Mouse (Mus musculus) layer of hippocampus, adult 18-20 months (tissue): ENCODE data around the gene Cntrob. TPM values are rescaled to one million over a fixed set of nuclear protein-coding genes. Genes with fewer than 3 reads are reported as not detected.
"Not testable (repeated sequence)": the region's sequence is repeated elsewhere in the genome, so short reads cannot be mapped to it uniquely, and the experiment has no call there.

Source experiments
- DNase-seq, 2 experiments: peaks; one replicate each; pipeline ENCODE4 v3.0.0; 2022; ENCODE audit warnings: low spot score in 2 of 2
- total RNA-seq, 2 experiments: library from RNA; stranded (reverse); gene quantifications; 2 replicates each; pipeline ENCODE4 v1.2.3; 2021

Gene Cntrob
- total RNA-seq, 2 experiments from 2014 or later, result 13.5 to 14.1 TPM

- no peak for DNase-seq
Observed at GRCm38 (mm10) chr11:69346441-69346840, 22.9 kb upstream of the Cntrob start.

- peak; percentile 66 to 82 for DNase-seq
Observed at GRCm38 (mm10) chr11:69340161-69341131, 16.9 kb upstream of the Cntrob start, which contains the start of gene Rnf227. Rnf227 (plus strand) TSS chr11:69340461.

GRCm38 (mm10) chr11:69334796-69335195 lies 11.2 kb upstream of the Cntrob start:
- DNase-seq, result no peak

GRCm38 (mm10) chr11:69333922-69334321 lies 10.3 kb upstream of the Cntrob start:
- no peak for DNase-seq

GRCm38 (mm10) chr11:69332713-69333253 lies 9.2 kb upstream of the Cntrob start:
- DNase-seq, result no peak

- DNase-seq, result peak; percentile 74 to 81
Observed at GRCm38 (mm10) chr11:69331929-69332405, 8.4 kb upstream of the Cntrob start.

GRCm38 (mm10) chr11:69331152-69331551 lies 7.6 kb upstream of the Cntrob start:
- DNase-seq, result no peak

GRCm38 (mm10) chr11:69328517-69328916 lies 4.9 kb upstream of the Cntrob start:
- DNase-seq, result no peak

GRCm38 (mm10) chr11:69327648-69328047 lies 4.1 kb upstream of the Cntrob start:
- DNase-seq, result no peak

GRCm38 (mm10) chr11:69327157-69327442 lies 3.5 kb upstream of the Cntrob start:
- no peak for DNase-seq

- DNase-seq, result no peak
Observed at GRCm38 (mm10) chr11:69326408-69327156, 3.0 kb upstream of the Cntrob start.

- peak; percentile 63 to 87 for DNase-seq
Observed at GRCm38 (mm10) chr11:69325628-69326407, 2.2 kb upstream of the Cntrob start, which contains the start of gene Kcnab3. Kcnab3 (plus strand) TSS chr11:69326258.

- no peak for DNase-seq
Observed at GRCm38 (mm10) chr11:69324749-69325148, 1.2 kb upstream of the Cntrob start.

- DNase-seq, result no peak
Observed at GRCm38 (mm10) chr11:69322693-69323471, 693 bp downstream of the Cntrob start.

GRCm38 (mm10) chr11:69322010-69322409 lies 1.6 kb downstream of the Cntrob start:
- no peak for DNase-seq

- DNase-seq, result no peak
Observed at GRCm38 (mm10) chr11:69321580-69321979, 2.0 kb downstream of the Cntrob start.

GRCm38 (mm10) chr11:69318000-69318399 lies 5.6 kb downstream of the Cntrob start:
- DNase-seq, result not testable (repeated sequence)

- no peak for DNase-seq
Observed at GRCm38 (mm10) chr11:69316361-69316760, 7.2 kb downstream of the Cntrob start.

- no peak for DNase-seq
Observed at GRCm38 (mm10) chr11:69311266-69311665, 12.3 kb downstream of the Cntrob start.

GRCm38 (mm10) chr11:69306039-69306438 lies 17.5 kb downstream of the Cntrob start:
- DNase-seq, result no peak
